In the genomic region with DNA sequence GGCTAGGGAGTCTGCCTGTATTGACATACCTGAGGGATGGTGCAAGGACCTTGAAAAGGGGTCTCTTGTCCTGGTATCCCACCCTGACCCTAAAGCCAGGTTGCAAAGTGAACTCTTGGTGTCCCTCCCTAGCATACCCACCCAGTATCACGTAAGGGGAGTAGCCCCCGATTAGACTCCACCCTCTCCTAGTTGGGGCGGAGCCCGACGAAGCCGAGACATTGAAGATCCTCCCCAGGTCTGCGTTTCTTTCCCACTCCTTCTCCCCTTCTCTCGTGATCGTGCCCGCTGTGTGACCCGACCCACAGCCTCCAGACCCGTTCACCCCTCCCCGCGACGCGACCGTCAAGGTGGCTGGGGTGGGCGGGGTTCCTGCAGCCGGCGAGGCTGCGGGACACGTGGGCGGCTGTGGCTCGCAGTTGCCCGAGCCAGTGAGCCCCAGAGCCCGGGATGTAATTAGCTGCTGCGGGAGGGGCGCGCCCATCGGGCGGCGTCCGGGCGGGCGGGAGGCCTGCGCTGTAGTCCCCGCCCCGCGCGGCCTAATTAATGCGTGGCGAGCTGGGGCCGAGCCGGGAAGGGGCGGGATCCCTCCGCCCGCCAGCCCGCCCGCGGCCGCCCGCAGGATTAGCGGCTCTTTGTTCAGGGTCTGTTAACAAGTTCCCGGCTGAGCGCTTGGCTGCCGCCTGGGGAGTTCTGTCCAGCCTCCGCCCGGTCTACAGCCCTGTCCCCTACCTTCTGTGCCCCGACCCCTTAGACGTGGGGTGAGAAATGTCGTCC, we compare ENCODE assay signal across 8 mouse cellular contexts. TPM values are rescaled to one million over a fixed set of nuclear protein-coding genes. Genes with fewer than 3 reads are reported as not detected.
DNase-seq lines count a peak whose midpoint lies in the region; ATAC-seq and TF ChIP-seq lines count a peak whose summit lies in the region.

No protein-coding gene starts in this region.

- no peaks in the 10 kb centered on the region for H3K36me3 ChIP-seq in forebrain, embryonic 11.5 days (ENCODE audit: control insufficient read depth, insufficient read depth, low read length)
- no peaks in the 10 kb centered on the region for H3K36me3 ChIP-seq in hindbrain, embryonic 14.5 days (replicated peaks; ENCODE audit: control insufficient read depth, insufficient read depth)
- no peaks in the 10 kb centered on the region for H3K36me3 ChIP-seq in liver, embryonic 12.5 days
- H3K36me3 ChIP-seq in midbrain, postnatal 0 days (ENCODE audit: insufficient read depth, low read length), result no peaks in the 10 kb centered on the region

- peak in 1 of 2 experiments; percentile 60 for DNase-seq in cerebellum, adult 2 months
- DNase-seq in cerebellum, adult 9-10 months, result no peak
- DNase-seq in R1 (ENCODE audit: low read depth, low spot score), result peak; percentile 74
- peak; percentile 93 for DNase-seq in forebrain, embryonic 11.5 days (ENCODE audit: low spot score)
- peak; percentile 73 for DNase-seq in hindbrain, embryonic 14.5 days (ENCODE audit: low spot score)
- peak; percentile 73 for DNase-seq in midbrain, postnatal 0 days (ENCODE audit: low spot score)
- no peak for DNase-seq in T-cell, adult 2 months (ENCODE audit: low spot score)

- no peaks in the 10 kb centered on the region for H3K27me3 ChIP-seq in cerebellum, adult 2 months (ENCODE audit: control insufficient read depth, insufficient read depth, low read length)
- H3K27me3 ChIP-seq in forebrain, embryonic 11.5 days (ENCODE audit: control insufficient read depth, insufficient read depth, low read length), result peaks cover 62% of the 10 kb centered on the region
- H3K27me3 ChIP-seq in hindbrain, embryonic 14.5 days (ENCODE audit: control insufficient read depth, insufficient read depth, low read length), result peaks cover 48% of the 10 kb centered on the region
- peaks cover 93% of the 10 kb centered on the region for H3K27me3 ChIP-seq in liver, embryonic 12.5 days (replicated peaks)
- no peaks in the 10 kb centered on the region; the same call in 1 of the 2 replicates for H3K27me3 ChIP-seq in midbrain, postnatal 0 days (ENCODE audit: insufficient read depth, low read length)

- peak overlapping the region; percentile 77 for H3K4me3 ChIP-seq in cerebellum, adult 2 months (replicated peaks; ENCODE audit: insufficient read depth, low read depth, low read length)
- peak overlapping the region; percentile 39 for H3K4me3 ChIP-seq in forebrain, embryonic 11.5 days (ENCODE audit: low read depth, low read length)
- H3K4me3 ChIP-seq in hindbrain, embryonic 14.5 days (replicated peaks; ENCODE audit: low read length), result peak overlapping the region; percentile 45
- peak overlapping the region; percentile 47 for H3K4me3 ChIP-seq in liver, embryonic 12.5 days
- peak overlapping the region; percentile 50 for H3K4me3 ChIP-seq in midbrain, postnatal 0 days (ENCODE audit: low read depth, low read length)

- no peaks in the 10 kb centered on the region for H3K9me3 ChIP-seq in forebrain, embryonic 11.5 days (ENCODE audit: control insufficient read depth, low read length)
- no peaks in the 10 kb centered on the region for H3K9me3 ChIP-seq in hindbrain, embryonic 14.5 days (ENCODE audit: control insufficient read depth, low read length)
- no peaks in the 10 kb centered on the region for H3K9me3 ChIP-seq in liver, embryonic 12.5 days (replicated peaks)
- H3K9me3 ChIP-seq in midbrain, postnatal 0 days (ENCODE audit: low read length), result no peaks in the 10 kb centered on the region

- TF ChIP-seq POLR2A in cerebellum, adult 2 months (IDR thresholded peaks at IDR 0.05; ENCODE audit: borderline replicate concordance, insufficient read depth, low read length), result no peak

- ATAC-seq in forebrain, embryonic 11.5 days (replicated peaks; ENCODE audit: low FRiP score), result peak; percentile 89
- peak; percentile 76 for ATAC-seq in hindbrain, embryonic 14.5 days (ENCODE audit: low FRiP score)
- no peak for ATAC-seq in liver, embryonic 12.5 days
- peak; percentile 55 for ATAC-seq in midbrain, postnatal 0 days (ENCODE audit: low FRiP score)

- peaks cover 75% of the 10 kb centered on the region for H3K4me1 ChIP-seq in cerebellum, adult 2 months (ENCODE audit: control insufficient read depth, insufficient read depth, low read length)
- peaks cover 20% of the 10 kb centered on the region for H3K4me1 ChIP-seq in forebrain, embryonic 11.5 days (replicated peaks; ENCODE audit: control insufficient read depth, insufficient read depth, low read length)
- peaks cover 34% of the 10 kb centered on the region; the same call in 1 of the 2 replicates for H3K4me1 ChIP-seq in hindbrain, embryonic 14.5 days (replicated peaks; ENCODE audit: control insufficient read depth, insufficient read depth, low read length)
- H3K4me1 ChIP-seq in liver, embryonic 12.5 days, result 0 out of 2 replicates have a peak, but pooled peaks cover 9% of the 10 kb centered on the region
- peaks cover 13% of the 10 kb centered on the region for H3K4me1 ChIP-seq in midbrain, postnatal 0 days (ENCODE audit: insufficient read depth, low read length)

- WGBS in cerebellum, adult 2 months, result 2% methylated on average over 57 of the region's 61 CpGs
- WGBS in forebrain, embryonic 11.5 days, result under 1% methylated on average over 59 of the region's 61 CpGs
- WGBS in hindbrain, embryonic 14.5 days, result under 1% methylated on average over 61 of the region's 61 CpGs
- WGBS in liver, embryonic 12.5 days (ENCODE audit: insufficient replicate concordance), result under 1% methylated on average over 60 of the region's 61 CpGs
- WGBS in midbrain, postnatal 0 days, result under 1% methylated on average over 55 of the region's 61 CpGs

- no peak overlapping the region for H3K27ac ChIP-seq in cerebellum, adult 2 months (ENCODE audit: insufficient read depth, low read length)
- peak overlapping the region; percentile 43 for H3K27ac ChIP-seq in forebrain, embryonic 11.5 days (ENCODE audit: low read depth, low read length)
- H3K27ac ChIP-seq in hindbrain, embryonic 14.5 days, result peak overlapping the region; percentile 67
- no peak overlapping the region for H3K27ac ChIP-seq in liver, embryonic 12.5 days
- H3K27ac ChIP-seq in midbrain, postnatal 0 days (ENCODE audit: low read depth, low read length), result peak overlapping the region; percentile 55

- H3K9ac ChIP-seq in forebrain, embryonic 11.5 days (ENCODE audit: low read length), result peak overlapping the region; percentile 67
- H3K9ac ChIP-seq in hindbrain, embryonic 14.5 days, result peak overlapping the region; percentile 72
- H3K9ac ChIP-seq in liver, embryonic 12.5 days, result no peak overlapping the region
- peak overlapping the region; percentile 77 for H3K9ac ChIP-seq in midbrain, postnatal 0 days (replicated peaks; ENCODE audit: low read length, poor library complexity, severe bottlenecking)

- peak overlapping the region; percentile 88 for H3K4me2 ChIP-seq in forebrain, embryonic 11.5 days (ENCODE audit: low read depth, low read length, severe bottlenecking)
- peak overlapping the region; percentile 88 for H3K4me2 ChIP-seq in hindbrain, embryonic 14.5 days (replicated peaks)
- H3K4me2 ChIP-seq in liver, embryonic 12.5 days, result peak overlapping the region; percentile 69
- peak overlapping the region; percentile 85 for H3K4me2 ChIP-seq in midbrain, postnatal 0 days (ENCODE audit: low read depth, low read length, poor library complexity, severe bottlenecking)

- TF ChIP-seq CTCF in cerebellum, adult 2 months (IDR thresholded peaks at IDR 0.05; ENCODE audit: borderline replicate concordance, insufficient read depth, low read depth, low read length), result no peak
- no peak for TF ChIP-seq CTCF in midbrain, postnatal 0 days (IDR thresholded peaks at IDR 0.05)

RNA-seq across cellular contexts. Expression of a gene that starts 6.7 kb away (rescaled TPM):
- 37.7 and 41.0 TPM in 2 replicates for polyA plus RNA-seq in cerebellum, adult 2 months (2012; rRNA removed)
- 2.9 and 3.7 TPM in 2 replicates for polyA plus RNA-seq in forebrain, embryonic 11.5 days (2014; fragmentation: Nextera tagmentation; extraction: Ambion mirVana)
- 15.3 and 16.9 TPM in 2 replicates for polyA plus RNA-seq in hindbrain, embryonic 14.5 days (2014; fragmentation: Nextera tagmentation; extraction: Ambion mirVana)
- 0.97 and 1.1 TPM in 2 replicates for polyA plus RNA-seq in liver, embryonic 12.5 days (2016; fragmentation: Nextera tagmentation; extraction: Ambion mirVana)
- total RNA-seq in midbrain, postnatal 0 days (2014; rRNA removed), result 24.2 and 29.0 TPM in 2 replicates
- polyA plus RNA-seq in midbrain, postnatal 0 days (2015; fragmentation: Nextera tagmentation; extraction: Ambion mirVana), result 12.7 and 14.3 TPM in 2 replicates

Comparison
In these comparisons a context has a peak if more than half of its experiments do, and no peak if none do; other contexts are left out.
1. DNase-seq: peak in R1 (single experiment), forebrain, embryonic 11.5 days (single experiment), hindbrain, embryonic 14.5 days (single experiment) and midbrain, postnatal 0 days (single experiment); none in cerebellum, adult 9-10 months (single experiment) and T-cell, adult 2 months (single experiment).
2. H3K27ac ChIP-seq: peak in forebrain, embryonic 11.5 days (single experiment), hindbrain, embryonic 14.5 days (single experiment) and midbrain, postnatal 0 days (single experiment); none in cerebellum, adult 2 months (single experiment) and liver, embryonic 12.5 days (single experiment).
3. Peak in every context shown above with its lines, with median percentiles within 50 percentile points of each other: H3K4me3 ChIP-seq and H3K4me2 ChIP-seq.